Mouse (Mus musculus) spleen, adult 2 months (tissue): ENCODE data around the gene Slc2a8.

Experiments
- CTCF ChIP-seq: fragments of 200-500 bp; IDR thresholded peaks from 2 replicates; pipeline ENCODE4 v1.5.1; 2011; ENCODE audit warnings: mild to moderate bottlenecking, inconsistent platforms; ENCODE audit not compliant: insufficient read depth, insufficient read length, insufficient replicate concordance; ENCODE audit errors: extremely low read depth
- POLR2A ChIP-seq: fragments of 200-500 bp; IDR thresholded peaks from 2 replicates; pipeline ENCODE4 v1.6.1; 2011; ENCODE audit warnings: low read depth, low read length, inconsistent platforms

GRCm38 (mm10) chr2:32969326-32969725, 12.6 kb downstream of the Slc2a8 start:
- TF ChIP-seq CTCF (no peak), POLR2A (no peak)
